Mouse (Mus musculus) ES-Bruce4 (cell line): ENCODE data around the gene Ntrk2. TPM values are rescaled to one million over a fixed set of nuclear protein-coding genes. Genes with fewer than 3 reads are reported as not detected.

Experiments used
- H3K27ac ChIP-seq: 2 replicates; pipeline ENCODE4 v1.5.1; 2012; ENCODE audit warnings: low read length, inconsistent platforms; ENCODE audit not compliant: insufficient read depth
- H3K27me3 ChIP-seq: 2 replicates; pipeline ENCODE4 v1.6.1; 2012; ENCODE audit warnings: mild to moderate bottlenecking, low read length, inconsistent platforms; ENCODE audit not compliant: control insufficient read depth, poor library complexity, insufficient read depth, severe bottlenecking
- H3K36me3 ChIP-seq: 2 replicates; pipeline ENCODE4 v1.6.1; 2012; ENCODE audit warnings: inconsistent platforms, mild to moderate bottlenecking, low read length, moderate library complexity; ENCODE audit not compliant: control insufficient read depth, poor library complexity, insufficient read depth, severe bottlenecking
- H3K4me1 ChIP-seq: one replicate; pipeline ENCODE4 v1.8.1; 2011; ENCODE audit warnings: low read length; ENCODE audit not compliant: control insufficient read depth, insufficient read depth
- H3K4me3 ChIP-seq: 2 replicates; pipeline ENCODE4 v1.5.1; 2011; ENCODE audit warnings: low read depth, mild to moderate bottlenecking, low read length
- H3K9ac ChIP-seq: 2 replicates; pipeline ENCODE4 v1.6.1; 2012; ENCODE audit warnings: low read depth, mild to moderate bottlenecking, inconsistent platforms; ENCODE audit not compliant: poor library complexity, severe bottlenecking
- H3K9me3 ChIP-seq: replicated peaks from 2 replicates; pipeline ENCODE4 v1.6.1; 2012; ENCODE audit warnings: mild to moderate bottlenecking, low read length, inconsistent platforms; ENCODE audit not compliant: control insufficient read depth, poor library complexity, insufficient read depth, severe bottlenecking
- CTCF ChIP-seq: IDR thresholded peaks from one replicate; pipeline ENCODE4 v1.8.1; 2011; ENCODE audit warnings: low read depth, low read length
- EP300 ChIP-seq: IDR thresholded peaks from 2 replicates; pipeline ENCODE4 v1.6.1; 2011; ENCODE audit warnings: low read depth, low read length; ENCODE audit not compliant: insufficient read depth
- POLR2A ChIP-seq: IDR thresholded peaks from one replicate; pipeline ENCODE4 v1.8.1; 2011; ENCODE audit warnings: low read length; ENCODE audit not compliant: insufficient read depth
- polyA plus RNA-seq: library from polyadenylated mRNA; stranded (reverse); fragments of >200 nt; gene quantifications from 2 replicates; pipeline ENCODE4 v1.2.4, GENCODE M21; 2011; ENCODE audit warnings: low read depth; ENCODE audit not compliant: missing spikeins, insufficient read depth, insufficient read length

Gene Ntrk2
- polyA plus RNA-seq, 1 experiment = 1.7 TPM

- no peak for TF ChIP-seq EP300
- TF ChIP-seq POLR2A = no peak
- no peak for TF ChIP-seq CTCF
- no peak overlapping the region for H3K4me3 ChIP-seq
- H3K36me3 ChIP-seq = no peaks in the 10 kb centered on the region
- H3K9ac ChIP-seq = no peak overlapping the region
- no peaks in the 10 kb centered on the region for H3K9me3 ChIP-seq
- H3K27ac ChIP-seq = no peak overlapping the region
- no peaks in the 10 kb centered on the region for H3K27me3 ChIP-seq
- H3K4me1 ChIP-seq = peaks cover 3% of the 10 kb centered on the region
Observed at GRCm38 (mm10) chr13:59056859-59057258, 250.5 kb downstream of the Ntrk2 start.

GRCm38 (mm10) chr13:59057886-59058285, 251.5 kb downstream of the Ntrk2 start:
- H3K4me1 ChIP-seq = peaks cover 3% of the 10 kb centered on the region
- H3K9me3 ChIP-seq = no peaks in the 10 kb centered on the region
- no peak for TF ChIP-seq CTCF
- no peak for TF ChIP-seq EP300
- TF ChIP-seq POLR2A = no peak
- H3K27me3 ChIP-seq = no peaks in the 10 kb centered on the region
- H3K36me3 ChIP-seq = no peaks in the 10 kb centered on the region
- H3K4me3 ChIP-seq = no peak overlapping the region
- no peak overlapping the region for H3K27ac ChIP-seq
- no peak overlapping the region for H3K9ac ChIP-seq

- Histone ChIP-seq H3K27me3 (no peaks in the 10 kb centered on the region), H3K9ac (no peak overlapping the region), H3K36me3 (no peaks in the 10 kb centered on the region), H3K4me1 (peaks cover 3% of the 10 kb centered on the region), H3K4me3 (no peak overlapping the region), H3K27ac (no peak overlapping the region), H3K9me3 (no peaks in the 10 kb centered on the region)
- TF ChIP-seq EP300 (peak; percentile 37; the same call in 1 of the 2 replicates), CTCF (no peak)
Observed at GRCm38 (mm10) chr13:59059118-59059517, 252.7 kb downstream of the Ntrk2 start.

GRCm38 (mm10) chr13:59065677-59066076, 259.3 kb downstream of the Ntrk2 start:
- H3K9me3 ChIP-seq = no peaks in the 10 kb centered on the region
- H3K36me3 ChIP-seq = no peaks in the 10 kb centered on the region
- no peak overlapping the region for H3K9ac ChIP-seq
- no peak for TF ChIP-seq EP300
- no peak for TF ChIP-seq CTCF
- TF ChIP-seq POLR2A = no peak
- no peak overlapping the region for H3K4me3 ChIP-seq
- no peaks in the 10 kb centered on the region for H3K4me1 ChIP-seq
- no peaks in the 10 kb centered on the region for H3K27me3 ChIP-seq
- no peak overlapping the region for H3K27ac ChIP-seq

- Histone ChIP-seq H3K27me3 (no peaks in the 10 kb centered on the region), H3K9ac (no peak overlapping the region), H3K27ac (no peak overlapping the region), H3K4me1 (peaks cover 2% of the 10 kb centered on the region), H3K4me3 (no peak overlapping the region), H3K36me3 (no peaks in the 10 kb centered on the region), H3K9me3 (no peaks in the 10 kb centered on the region)
- TF ChIP-seq POLR2A (no peak), CTCF (peak; percentile 70), EP300 (no peak)
Observed at GRCm38 (mm10) chr13:59073635-59074256, 267.4 kb downstream of the Ntrk2 start.

- no peaks in the 10 kb centered on the region for H3K36me3 ChIP-seq
- no peak overlapping the region for H3K27ac ChIP-seq
- peaks cover 2% of the 10 kb centered on the region for H3K4me1 ChIP-seq
- no peaks in the 10 kb centered on the region for H3K27me3 ChIP-seq
- no peak overlapping the region for H3K4me3 ChIP-seq
- no peak overlapping the region for H3K9ac ChIP-seq
- TF ChIP-seq POLR2A (no peak), EP300 (no peak), CTCF (no peak)
- no peaks in the 10 kb centered on the region for H3K9me3 ChIP-seq
Observed at GRCm38 (mm10) chr13:59076489-59076888, 270.1 kb downstream of the Ntrk2 start.
